Mouse (Mus musculus) brown adipose tissue, adult 24 weeks (tissue): ENCODE measurements around the gene Gna15. TPM values are rescaled to one million over a fixed set of nuclear protein-coding genes. Genes with fewer than 3 reads are reported as not detected.
A peak's percentile ranks its signal among the peaks of the same experiment; 100 is the strongest.

Experiments
- H3K27ac ChIP-seq: fragments of 200-500 bp; replicated peaks from 2 replicates; pipeline ENCODE4 v1.5.1; 2012; ENCODE audit warnings: low read depth, mild to moderate bottlenecking, low read length
- H3K4me1 ChIP-seq: fragments of 200-500 bp; 2 replicates; pipeline ENCODE4 v1.6.1; 2012; ENCODE audit warnings: low read length, mixed read lengths; ENCODE audit not compliant: control insufficient read depth, insufficient read depth, insufficient read length
- H3K4me3 ChIP-seq: fragments of 200-500 bp; 2 replicates; pipeline ENCODE4 v1.5.1; 2012; ENCODE audit warnings: low read depth, mild to moderate bottlenecking, low read length, moderate library complexity; ENCODE audit not compliant: insufficient read depth
- polyA plus RNA-seq: library from polyadenylated mRNA; stranded (reverse); fragments of >200 nt; gene quantifications from 2 replicates; pipeline ENCODE4 v1.2.4, GENCODE M21; 2012; ENCODE audit not compliant: missing spikeins, insufficient read depth, insufficient read length

Gna15 gene
- polyA plus RNA-seq, 1 experiment, result not detected

DNA sequence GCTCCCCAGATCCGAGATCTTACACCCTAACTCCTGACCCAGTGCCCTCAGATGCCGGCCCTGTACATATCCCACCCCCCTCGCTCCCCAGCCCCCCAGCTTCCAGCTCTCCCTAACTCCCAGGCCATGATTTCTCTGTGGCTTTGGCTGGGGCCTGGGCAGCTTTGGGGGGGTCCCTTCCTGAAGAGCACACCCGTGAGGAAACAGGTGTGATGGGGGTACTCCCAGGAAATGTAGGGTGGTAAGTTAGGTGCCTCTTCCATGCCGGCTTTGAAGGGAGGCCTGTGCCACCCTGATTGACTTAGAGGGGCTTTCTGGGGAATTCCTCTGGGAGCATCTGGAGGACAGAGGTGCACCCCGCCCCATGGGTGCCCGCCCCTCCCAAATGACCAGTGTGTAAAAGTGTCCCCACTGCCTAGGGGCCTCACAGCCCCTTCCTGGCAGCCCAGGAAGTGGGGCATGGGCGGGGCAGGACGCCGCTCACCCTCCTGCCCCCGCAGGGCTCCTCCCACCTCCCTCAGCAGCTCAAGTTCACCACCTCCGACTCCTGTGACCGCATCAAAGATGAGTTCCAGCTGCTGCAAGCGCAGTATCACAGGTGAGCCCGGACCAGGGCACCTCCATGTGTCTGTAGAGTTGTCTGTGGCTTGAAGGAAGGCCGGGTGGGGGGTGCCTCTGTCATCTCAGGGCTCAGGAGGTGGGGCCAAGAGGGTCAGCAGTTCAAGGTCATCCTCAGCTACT is 36.9 kb upstream of the Gna15 start:
- H3K27ac ChIP-seq, result no peak overlapping the region
- peak overlapping the region; percentile 100 for H3K4me3 ChIP-seq
- peaks cover 20% of the 10 kb centered on the region for H3K4me1 ChIP-seq

DNA sequence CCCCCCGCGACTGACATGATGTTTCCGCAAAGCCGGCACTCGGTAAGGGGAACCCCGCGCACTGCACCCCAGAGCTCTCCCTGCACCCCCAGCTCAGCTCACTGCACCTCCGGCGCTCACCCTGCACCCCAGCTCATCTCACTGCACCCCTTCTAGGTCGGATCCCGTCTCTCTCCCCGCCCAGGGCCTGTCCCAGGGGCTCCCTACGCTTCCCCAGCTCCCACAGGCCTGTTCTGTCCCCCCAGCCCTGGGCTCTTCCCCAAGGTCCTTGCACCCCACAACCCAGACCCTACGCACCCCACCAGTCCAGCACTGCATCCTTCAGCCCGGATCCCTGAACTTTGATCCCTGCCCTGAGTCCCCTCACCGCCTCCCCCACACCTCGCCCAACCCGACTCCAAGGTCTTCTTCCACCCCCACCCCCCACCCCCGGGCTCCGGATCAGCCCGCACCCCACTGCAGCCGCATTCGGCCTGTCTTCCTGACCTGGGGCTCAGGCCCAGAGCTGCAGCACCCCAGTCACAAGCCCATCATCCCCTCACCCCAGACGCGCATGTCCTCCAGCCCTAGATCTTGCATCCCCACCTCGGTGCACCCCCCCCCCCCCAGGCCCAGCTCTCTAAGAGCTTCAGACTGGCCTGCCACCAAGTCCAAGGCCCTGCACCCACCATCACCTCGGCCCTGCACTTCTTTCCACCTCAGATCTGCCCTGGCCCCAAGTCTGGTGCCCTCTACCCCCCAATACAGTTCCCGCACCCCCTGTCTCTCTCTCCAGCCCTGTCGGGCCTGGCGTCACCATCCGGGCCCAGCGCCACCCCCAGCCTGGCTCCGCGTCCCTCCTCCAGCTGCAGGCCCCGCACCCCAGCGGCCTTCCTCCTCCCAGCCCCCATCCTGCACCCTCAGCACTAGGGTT is 35.9 kb upstream of the Gna15 start:
- H3K4me1 ChIP-seq, result peaks cover 20% of the 10 kb centered on the region
- peak overlapping the region; percentile 86 for H3K27ac ChIP-seq
- H3K4me3 ChIP-seq, result peak overlapping the region; percentile 100

DNA sequence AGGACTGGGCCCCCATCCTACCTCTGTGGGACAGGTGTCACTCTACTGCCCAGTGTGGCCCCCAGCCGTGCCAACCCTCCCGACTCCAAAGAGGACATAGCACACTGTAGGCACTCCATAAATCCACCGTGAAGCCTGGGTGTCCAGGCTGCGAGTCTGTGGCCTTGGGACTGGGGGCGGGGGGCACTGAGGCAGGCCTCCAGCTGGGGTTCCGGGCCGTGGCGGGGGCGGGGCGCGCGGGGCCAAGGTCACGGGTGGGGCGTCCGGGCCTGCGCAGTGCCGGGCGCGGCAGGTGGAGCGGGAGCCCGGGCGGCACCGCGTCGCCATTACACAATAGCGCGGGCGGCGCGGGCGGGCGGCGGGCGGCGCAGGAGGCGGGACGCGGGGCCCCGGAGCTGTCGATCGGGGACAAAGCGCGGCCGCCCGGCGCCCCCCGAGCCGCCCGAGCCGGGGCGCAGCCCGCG is 35.2 kb upstream of the Gna15 start, which contains the start of gene Aes:
Aes (plus strand) TSS at position 326 of the 464 bp plus-strand sequence.
- peak within 1 kb of the TSS; percentile 93 for H3K27ac ChIP-seq
- peak within 1 kb of the TSS; percentile 100 for H3K4me3 ChIP-seq
- peaks cover 20% of the 10 kb centered on the region for H3K4me1 ChIP-seq

DNA sequence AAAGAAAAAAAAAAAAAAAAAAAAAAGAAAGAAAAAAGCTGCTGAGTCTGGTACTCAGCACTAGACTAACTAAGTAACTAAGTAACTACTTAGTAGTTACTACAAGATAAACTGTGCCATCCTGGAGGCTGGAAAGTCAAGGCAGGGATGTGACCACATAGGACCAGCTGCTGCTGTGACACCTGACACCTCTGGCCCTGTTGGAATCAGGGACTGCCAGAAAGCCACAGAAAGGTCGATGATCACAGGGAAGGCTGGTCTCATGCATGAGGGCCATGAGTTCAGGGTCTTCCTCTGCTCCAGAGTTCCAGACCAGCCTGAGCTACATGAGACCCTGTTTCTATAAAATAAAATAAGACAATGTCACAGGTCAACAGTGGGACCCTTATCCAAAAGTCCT is 33.5 kb upstream of the Gna15 start:
- Histone ChIP-seq H3K4me3 (no peak overlapping the region), H3K27ac (no peak overlapping the region), H3K4me1 (peaks cover 13% of the 10 kb centered on the region)

DNA sequence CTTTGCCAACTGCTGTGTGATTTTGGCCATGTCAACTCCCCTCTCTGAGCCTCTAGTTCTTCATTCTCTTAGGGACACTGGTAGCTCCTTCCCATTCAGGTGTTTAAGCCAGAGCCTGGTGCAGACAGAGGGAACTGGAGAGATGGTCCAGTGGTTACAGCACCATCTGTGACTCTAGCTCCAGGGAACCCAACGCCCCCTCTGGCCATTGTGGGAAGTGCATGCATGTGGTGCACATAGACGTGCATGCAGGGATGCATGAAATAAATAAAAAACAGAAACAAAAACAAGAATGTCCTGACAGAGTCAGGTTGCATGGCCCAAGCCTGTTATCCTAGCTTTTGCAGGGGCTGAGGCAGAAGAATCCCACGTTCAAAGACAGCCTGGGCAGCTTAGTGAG is 32.3 kb upstream of the Gna15 start:
- H3K4me3 ChIP-seq, result no peak overlapping the region
- H3K27ac ChIP-seq, result no peak overlapping the region
- peaks cover 8% of the 10 kb centered on the region for H3K4me1 ChIP-seq

DNA sequence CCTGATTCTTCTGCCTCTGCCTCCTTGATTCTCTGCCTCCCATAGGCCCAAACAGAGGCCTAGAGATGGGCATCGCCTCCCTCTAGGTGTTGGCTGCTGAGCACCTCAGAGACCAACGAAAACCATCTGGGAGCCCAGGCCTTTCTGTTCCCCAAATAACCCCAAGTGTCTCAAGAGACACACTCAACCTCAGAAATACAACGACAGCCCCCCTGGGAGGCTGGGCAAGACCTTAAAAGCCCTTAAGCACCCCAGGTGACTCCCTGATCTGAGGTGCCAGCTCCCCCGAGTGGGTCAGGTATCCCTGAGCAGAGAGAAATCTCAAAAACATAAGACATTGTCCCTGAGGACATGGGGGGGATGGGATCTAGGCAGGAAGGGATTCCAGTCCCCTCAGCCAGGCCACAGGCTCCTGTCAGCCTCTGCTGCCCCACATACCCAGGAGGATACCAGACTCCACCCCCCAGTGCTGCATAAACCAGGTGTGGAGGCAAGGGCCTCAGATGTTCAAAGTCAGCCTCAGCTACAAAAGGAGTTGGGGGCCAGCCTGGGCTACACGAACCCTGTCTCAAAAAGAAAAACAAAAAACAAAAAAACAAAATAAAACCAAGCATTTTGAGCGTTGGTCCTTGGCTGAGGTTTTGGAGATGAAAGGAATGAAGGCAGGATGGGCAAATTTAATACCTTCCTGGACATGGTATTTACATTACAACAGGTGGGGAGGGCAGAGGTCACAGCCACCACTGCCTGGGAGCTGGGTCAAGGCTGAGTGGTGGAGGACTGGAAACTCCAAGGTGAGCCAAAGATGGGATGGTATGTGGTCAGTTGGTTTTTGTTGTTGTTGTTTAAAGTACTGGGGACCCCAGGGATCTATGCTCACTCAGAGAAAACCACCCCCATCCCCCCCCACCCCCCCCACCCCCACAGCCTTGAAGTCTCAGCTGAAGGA is 30.1 kb upstream of the Gna15 start:
- Histone ChIP-seq H3K4me3 (no peak overlapping the region), H3K27ac (no peak overlapping the region), H3K4me1 (peaks cover 5% of the 10 kb centered on the region; the same call in 1 of the 2 replicates)

DNA sequence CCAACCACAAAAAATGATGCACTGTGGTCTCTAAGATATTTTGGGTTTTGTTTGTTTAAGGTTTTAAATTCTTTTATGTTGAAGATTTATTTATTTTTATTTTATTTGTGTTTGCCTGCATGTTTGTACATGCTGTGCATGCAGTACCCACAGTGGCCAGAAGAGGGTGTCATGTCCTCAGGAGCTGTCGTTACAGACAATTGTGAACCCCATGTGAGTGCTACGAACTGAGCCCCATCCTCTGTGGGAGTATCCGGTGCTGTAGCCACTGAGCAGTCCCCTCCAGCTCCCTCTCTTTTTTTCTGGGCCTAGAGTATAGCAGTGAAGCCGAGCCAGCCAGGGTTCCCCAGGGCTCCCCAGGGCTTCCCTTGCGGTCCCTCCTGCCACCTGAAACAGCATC is 29.2 kb upstream of the Gna15 start:
- no peak overlapping the region for H3K4me3 ChIP-seq
- H3K4me1 ChIP-seq, result no peaks in the 10 kb centered on the region
- no peak overlapping the region for H3K27ac ChIP-seq

DNA sequence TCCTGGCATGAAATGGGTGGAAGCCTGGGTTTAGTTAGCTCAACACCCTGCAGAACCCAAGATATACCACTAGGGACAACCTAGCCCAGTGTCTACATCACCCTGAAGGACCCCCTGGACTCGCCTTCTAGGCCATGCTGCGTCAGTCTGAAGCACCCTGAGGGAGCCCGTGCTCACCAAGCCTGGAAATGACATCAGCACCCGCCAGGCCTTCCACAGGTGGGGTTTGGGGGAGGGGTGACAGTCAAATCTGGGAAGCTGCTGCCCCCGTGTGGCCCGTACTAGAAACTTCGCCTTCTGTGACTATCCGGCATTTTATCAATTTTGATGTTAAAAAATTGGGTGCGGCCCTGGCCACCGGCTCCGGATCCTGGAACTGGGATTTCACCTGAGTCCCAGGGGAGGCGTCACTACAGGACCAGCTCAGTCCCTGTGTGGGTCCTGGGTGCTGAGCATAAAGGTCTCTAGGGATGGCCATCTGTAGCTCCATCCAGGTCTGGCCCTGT is 27.6 kb upstream of the Gna15 start:
- H3K4me3 ChIP-seq, result no peak overlapping the region

DNA sequence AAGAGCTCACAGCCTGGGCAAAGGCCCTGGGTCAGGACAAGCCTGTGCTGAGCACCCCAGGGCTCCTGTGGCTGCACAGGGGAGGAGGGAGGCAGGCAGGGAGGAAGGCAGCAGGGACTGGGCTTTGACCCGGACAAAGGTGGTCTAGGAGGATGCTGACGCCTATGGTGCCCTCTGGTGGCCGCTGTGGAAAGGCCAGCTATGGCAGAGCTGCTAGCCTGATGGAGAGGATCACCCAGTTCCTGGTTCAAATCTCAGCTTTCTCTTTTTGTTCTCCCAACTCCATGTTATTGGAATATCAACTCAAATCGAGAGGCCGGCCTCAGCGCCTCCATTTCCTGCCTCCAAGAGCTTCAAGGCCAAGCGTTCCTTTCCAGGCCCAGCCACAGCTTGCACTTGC is 26.2 kb upstream of the Gna15 start:
- H3K4me3 ChIP-seq, result no peak overlapping the region

More for the DNA sequence above, 27.6 kb upstream of the Gna15 start:
- Histone ChIP-seq H3K4me1 (no peaks in the 10 kb centered on the region), H3K27ac (peak overlapping the region; percentile 49)

DNA sequence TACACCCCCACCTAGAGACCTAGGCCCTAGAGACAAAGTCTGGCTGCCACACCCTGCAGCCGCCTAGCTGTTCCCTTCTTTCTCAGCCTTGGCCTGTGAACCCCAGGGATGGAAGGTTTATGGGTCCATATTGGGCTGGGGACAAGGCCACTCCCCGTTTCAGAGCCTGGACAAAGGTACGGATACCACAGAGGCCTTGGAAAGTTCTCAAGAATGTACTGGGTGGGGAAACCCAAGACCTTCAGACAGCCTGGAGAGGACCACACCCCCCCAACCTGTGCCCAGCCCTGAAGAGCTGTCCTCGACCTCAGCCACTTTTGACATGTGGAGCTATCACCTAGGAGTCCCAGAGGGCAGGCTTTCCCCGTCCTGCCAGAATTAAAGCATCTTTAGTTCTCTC is 24.9 kb upstream of the Gna15 start:
- H3K4me1 ChIP-seq, result no peaks in the 10 kb centered on the region
- no peak overlapping the region for H3K4me3 ChIP-seq
- no peak overlapping the region for H3K27ac ChIP-seq

More for the DNA sequence above, 26.2 kb upstream of the Gna15 start:
- Histone ChIP-seq H3K4me1 (no peaks in the 10 kb centered on the region), H3K27ac (no peak overlapping the region)

DNA sequence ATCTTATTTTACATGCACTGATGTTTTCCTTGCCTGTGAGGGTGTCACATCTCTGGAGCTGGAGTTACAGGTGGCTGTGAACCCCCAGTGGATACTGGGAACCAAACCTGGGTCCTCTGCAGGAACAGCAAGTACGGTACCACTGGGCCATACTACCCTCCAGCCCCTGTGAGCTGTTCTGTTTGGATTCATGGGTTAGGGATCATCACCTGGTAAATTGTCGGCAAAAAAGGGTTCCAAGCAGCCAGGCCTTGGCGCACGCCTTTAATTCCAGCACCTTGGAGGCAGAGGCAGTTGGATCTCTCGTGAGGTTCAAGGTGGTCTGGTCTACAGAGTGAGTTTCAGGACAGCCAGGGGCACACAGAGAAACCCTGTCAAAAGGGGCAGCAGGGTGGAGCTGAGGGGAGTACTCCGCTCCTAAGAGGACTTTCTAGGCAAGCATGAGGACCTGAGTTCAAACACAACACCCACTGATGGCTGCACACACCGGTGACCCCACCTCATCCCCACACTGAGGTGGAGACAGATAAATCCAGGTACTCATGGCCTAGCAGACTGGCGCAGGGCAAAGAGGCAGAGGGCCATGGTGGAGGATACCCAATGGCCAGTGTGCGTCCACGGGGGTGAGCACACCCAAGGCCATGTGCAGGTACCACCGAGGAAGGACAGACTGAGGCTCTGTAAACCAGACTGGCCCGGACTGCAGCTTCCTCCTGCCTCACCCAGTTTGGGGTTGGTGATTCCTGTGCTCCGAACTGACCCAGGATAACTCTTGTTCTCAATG is 23.0 kb upstream of the Gna15 start:
- Histone ChIP-seq H3K27ac (no peak overlapping the region), H3K4me3 (no peak overlapping the region)

DNA sequence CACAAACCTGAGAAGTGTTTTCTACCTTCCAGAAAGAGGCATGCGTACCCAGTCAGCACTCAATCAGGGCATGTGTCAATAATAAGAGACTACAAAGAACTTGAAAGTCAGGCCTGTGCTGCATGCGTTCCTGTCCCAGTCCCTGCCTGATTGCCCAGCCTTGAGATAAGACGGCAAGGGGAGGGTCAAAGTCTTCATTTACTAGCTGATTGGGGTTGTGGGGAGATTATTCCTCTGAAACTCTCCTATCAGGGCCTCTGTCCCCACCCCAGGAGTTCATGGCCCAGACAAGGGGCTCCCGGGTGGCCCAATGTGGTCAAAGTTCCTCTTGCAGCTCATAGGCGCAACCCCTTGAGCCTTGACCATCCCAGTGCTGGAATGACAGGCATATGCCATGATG is 22.3 kb upstream of the Gna15 start:
- H3K4me3 ChIP-seq, result no peak overlapping the region
- no peak overlapping the region for H3K27ac ChIP-seq
- peaks cover 21% of the 10 kb centered on the region for H3K4me1 ChIP-seq

More for the DNA sequence above, 23.0 kb upstream of the Gna15 start:
- H3K4me1 ChIP-seq, result peaks cover 18% of the 10 kb centered on the region

DNA sequence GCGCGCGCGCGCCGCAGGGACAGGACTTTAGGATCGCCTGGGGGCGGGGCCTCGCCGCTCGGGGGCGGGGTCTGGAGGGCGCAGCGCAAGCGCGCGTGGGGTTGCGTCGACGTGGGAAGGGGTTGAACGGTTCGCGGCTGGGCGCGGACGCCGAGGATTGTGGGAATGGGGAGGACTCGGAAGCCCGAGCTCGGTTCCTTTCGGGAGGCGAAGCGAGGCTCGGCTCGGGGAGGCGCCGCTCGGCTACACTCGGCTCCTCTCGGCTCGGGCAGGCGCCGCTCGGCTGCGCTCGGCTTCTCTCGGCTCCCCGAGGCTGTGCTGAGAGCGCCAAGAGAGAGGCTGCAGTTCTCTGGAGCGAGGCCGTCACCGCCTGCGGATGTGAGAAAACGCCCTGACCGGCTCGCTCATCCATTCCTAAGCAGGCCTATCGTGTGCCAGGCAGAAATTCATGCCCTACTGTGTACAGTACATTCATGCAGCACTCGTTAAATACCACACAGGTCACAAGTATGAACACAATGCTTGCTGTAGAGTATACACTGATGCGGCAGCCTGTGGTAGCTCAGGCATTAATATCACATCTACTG is 21.2 kb upstream of the Gna15 start, which contains the start of gene Gna11:
Gna11 (minus strand) TSS at position 30 of the 587 bp plus-strand sequence.
- H3K4me3 ChIP-seq, result peak within 1 kb of the TSS; percentile 77
- H3K4me1 ChIP-seq, result peaks cover 28% of the 10 kb centered on the region
- peak within 1 kb of the TSS; percentile 89 for H3K27ac ChIP-seq
